Mouse (Mus musculus) E14TG2a.4 (cell line): ENCODE measurements at regions not wholly inside any gene's neighbourhood (a gene's known extent, or its start where the extent isn't known, plus 50 kb on each side); places are given as distances from the start of the nearest gene placed in this dataset.

Source experiments
- H3K27me3 ChIP-seq: 2 replicates; pipeline ENCODE4 v1.6.1; 2014; ENCODE audit warnings: low read length, control low read depth; ENCODE audit not compliant: insufficient read depth
- H3K36me3 ChIP-seq: 2 replicates; pipeline ENCODE4 v1.6.1; 2014; ENCODE audit warnings: low read length, control low read depth; ENCODE audit not compliant: insufficient read depth
- H3K4me1 ChIP-seq: replicated peaks from 2 replicates; pipeline ENCODE4 v1.6.1; 2014; ENCODE audit warnings: low read depth, low read length, control low read depth
- H3K4me3 ChIP-seq: replicated peaks from 2 replicates; pipeline ENCODE4 v1.5.1; 2014; ENCODE audit warnings: mild to moderate bottlenecking, low read length
- H3K9me3 ChIP-seq: 2 replicates; pipeline ENCODE4 v1.6.1; 2014; ENCODE audit warnings: low read length, control low read depth
- CTCF ChIP-seq: conservative IDR thresholded peaks from 2 replicates; pipeline ENCODE4 v1.5.1; 2014; ENCODE audit warnings: low read length
- NANOG ChIP-seq: IDR thresholded peaks from 2 replicates; pipeline ENCODE4 v1.6.1; 2014; ENCODE audit warnings: borderline replicate concordance, low read length, mixed read lengths
- POU5F1 ChIP-seq: IDR thresholded peaks from 2 replicates; pipeline ENCODE4 v1.6.1; 2014; ENCODE audit warnings: low read length, borderline replicate concordance

GRCm38 (mm10) chr13:52772081-52772480 is 157.4 kb downstream of the Auh start:
- Histone ChIP-seq H3K4me1 (no peaks in the 10 kb centered on the region), H3K27me3 (no peaks in the 10 kb centered on the region), H3K9me3 (peaks cover 10% of the 10 kb centered on the region), H3K4me3 (no peak overlapping the region), H3K36me3 (no peaks in the 10 kb centered on the region)
- TF ChIP-seq POU5F1 = no peak

GRCm38 (mm10) chr13:52777396-52778034 is 152.0 kb downstream of the Auh start:
- no peaks in the 10 kb centered on the region for H3K4me1 ChIP-seq
- no peaks in the 10 kb centered on the region for H3K9me3 ChIP-seq
- H3K4me3 ChIP-seq = no peak overlapping the region
- no peaks in the 10 kb centered on the region for H3K27me3 ChIP-seq
- H3K36me3 ChIP-seq = no peaks in the 10 kb centered on the region
- TF ChIP-seq POU5F1 (no peak), NANOG (no peak), CTCF (no peak)

- Histone ChIP-seq H3K36me3 (no peaks in the 10 kb centered on the region), H3K9me3 (no peaks in the 10 kb centered on the region), H3K4me3 (no peak overlapping the region), H3K27me3 (no peaks in the 10 kb centered on the region), H3K4me1 (no peaks in the 10 kb centered on the region)
- TF ChIP-seq POU5F1 = no peak
- no peak for TF ChIP-seq NANOG
- TF ChIP-seq CTCF = no peak
These were observed 150.6 kb downstream of the Auh start for GRCm38 (mm10) chr13:52778848-52779247.
